8 mouse cellular contexts compared by ENCODE assay signal in the genomic region with DNA sequence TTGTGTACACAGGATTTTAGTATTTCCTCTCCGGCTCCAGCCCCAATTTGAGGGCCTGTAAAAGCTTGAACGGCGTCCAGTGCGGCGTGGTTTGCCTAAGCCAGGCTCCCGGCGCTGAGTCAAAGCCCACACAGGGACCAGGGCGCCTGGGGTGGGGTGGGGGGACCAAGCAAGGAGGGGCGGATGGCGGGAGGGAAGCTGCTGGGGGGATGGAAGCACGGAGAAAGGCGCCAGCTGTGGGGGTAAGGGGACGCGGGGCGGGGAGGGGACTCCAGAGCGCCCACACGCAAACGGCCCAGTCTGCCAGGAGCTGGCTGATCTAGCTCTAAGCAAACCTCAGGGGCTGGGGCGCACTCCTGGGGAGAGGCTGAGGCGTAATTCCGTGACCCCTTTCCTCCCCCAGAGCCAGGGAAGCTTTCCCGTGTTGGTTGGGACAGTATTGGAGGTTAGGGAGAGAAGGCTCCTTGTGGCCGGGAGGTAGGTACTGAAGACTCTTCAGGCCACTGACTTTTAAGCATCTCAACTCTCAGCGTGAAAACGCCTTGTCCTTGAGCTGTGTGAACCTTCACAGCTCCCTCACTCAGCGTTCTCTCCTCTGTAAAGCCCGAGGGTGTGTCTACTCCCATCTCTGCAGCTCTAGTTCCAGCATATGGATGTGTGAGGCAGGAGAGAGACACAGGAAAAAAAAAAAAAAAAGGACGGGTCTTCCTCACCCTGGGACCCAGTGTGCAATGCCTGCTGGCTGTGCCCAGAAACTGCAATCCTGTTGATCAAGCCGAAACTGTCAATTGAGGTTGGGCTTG. TPM values are rescaled to one million over a fixed set of nuclear protein-coding genes. Genes with fewer than 3 reads are reported as not detected.
DNase-seq lines count a peak whose midpoint lies in the region; ATAC-seq and TF ChIP-seq lines count a peak whose summit lies in the region.

No protein-coding gene starts in this region.

- TF ChIP-seq CTCF in liver, postnatal 0 days (IDR thresholded peaks at IDR 0.05; ENCODE audit: low read depth) = no peak

- no peaks in the 10 kb centered on the region for H3K36me3 ChIP-seq in liver, postnatal 0 days (replicated peaks; ENCODE audit: insufficient read depth, low read length)
- H3K36me3 ChIP-seq in forebrain, embryonic 12.5 days (replicated peaks) = no peaks in the 10 kb centered on the region
- H3K36me3 ChIP-seq in limb, embryonic 12.5 days = no peaks in the 10 kb centered on the region

- no peak overlapping the region for H3K27ac ChIP-seq in liver, postnatal 0 days (ENCODE audit: low read depth)
- peak overlapping the region; percentile 47; the same call in 1 of the 2 replicates for H3K27ac ChIP-seq in forebrain, embryonic 12.5 days
- peak overlapping the region; percentile 93 for H3K27ac ChIP-seq in limb, embryonic 12.5 days

- 8% methylated on average over 29 of the region's 29 CpGs for whole genome bisulfite sequencing in liver, postnatal 0 days (ENCODE audit: insufficient replicate concordance)
- 4% methylated on average over 28 of the region's 29 CpGs for WGBS in forebrain, embryonic 12.5 days
- 2% methylated on average over 29 of the region's 29 CpGs for WGBS in limb, embryonic 12.5 days

- ATAC-seq in liver, postnatal 0 days = no peak
- ATAC-seq in forebrain, embryonic 12.5 days (ENCODE audit: low FRiP score) = peak; percentile 24; the same call in 1 of the 2 replicates
- ATAC-seq in limb, embryonic 12.5 days (ENCODE audit: insufficient number of reproducible peaks, insufficient read depth, low FRiP score, low TSS enrichment, low read depth) = peak; percentile 81; the same call in 1 of the 2 replicates

- peak; percentile 26 for DNase-seq in liver
- no peak for DNase-seq in liver, postnatal 0 days
- DNase-seq in heart, postnatal 36 days = peak; percentile 48 to 64
- DNase-seq in neural tube, embryonic 10.5 days (ENCODE audit: extremely low spot score, low spot score) = peak; percentile 62
- DNase-seq in layer of hippocampus, adult 8-10 months (ENCODE audit: low spot score in 2 of 2) = no peak
- DNase-seq in spleen, adult 18-20 months = no peak

- TF ChIP-seq EP300 in liver, postnatal 0 days (IDR thresholded peaks at IDR 0.05; ENCODE audit: low read depth) = no peak

- H3K4me1 ChIP-seq in liver, postnatal 0 days (ENCODE audit: insufficient read depth) = no peaks in the 10 kb centered on the region
- peaks cover 11% of the 10 kb centered on the region for H3K4me1 ChIP-seq in forebrain, embryonic 12.5 days
- H3K4me1 ChIP-seq in limb, embryonic 12.5 days (replicated peaks) = peaks cover 49% of the 10 kb centered on the region

- no peak overlapping the region for H3K4me3 ChIP-seq in liver, postnatal 0 days (ENCODE audit: low read depth, low read length)
- H3K4me3 ChIP-seq in forebrain, embryonic 12.5 days (replicated peaks) = peak overlapping the region; percentile 26
- peak overlapping the region; percentile 29 for H3K4me3 ChIP-seq in limb, embryonic 12.5 days (replicated peaks)

- intact Hi-C loops in heart, postnatal 36 days (cut with DNase I) = loop anchor here (10.0 kb wide), 1 partner anchor 216 kb away; no protein-coding TSS in a partner anchor

- H3K27me3 ChIP-seq in liver, postnatal 0 days (ENCODE audit: insufficient read depth, low read length) = peaks cover 40% of the 10 kb centered on the region
- peaks cover 58% of the 10 kb centered on the region for H3K27me3 ChIP-seq in forebrain, embryonic 12.5 days
- H3K27me3 ChIP-seq in limb, embryonic 12.5 days = no peaks in the 10 kb centered on the region

- H3K9ac ChIP-seq in liver, postnatal 0 days (replicated peaks) = no peak overlapping the region
- H3K9ac ChIP-seq in forebrain, embryonic 12.5 days = peak overlapping the region; percentile 56
- peak overlapping the region; percentile 57 for H3K9ac ChIP-seq in limb, embryonic 12.5 days (replicated peaks)

- no peak overlapping the region for H3K4me2 ChIP-seq in liver, postnatal 0 days (ENCODE audit: low read depth, low read length)
- peak overlapping the region; percentile 59 for H3K4me2 ChIP-seq in forebrain, embryonic 12.5 days
- peak overlapping the region; percentile 64 for H3K4me2 ChIP-seq in limb, embryonic 12.5 days

- no peaks in the 10 kb centered on the region for H3K9me3 ChIP-seq in liver, postnatal 0 days (ENCODE audit: low read length)
- no peaks in the 10 kb centered on the region for H3K9me3 ChIP-seq in forebrain, embryonic 12.5 days
- no peaks in the 10 kb centered on the region for H3K9me3 ChIP-seq in limb, embryonic 12.5 days

RNA-seq across cellular contexts. Expression of gene Atoh8, which starts 46.1 kb away (rescaled TPM):
- polyA plus RNA-seq in liver, postnatal 0 days (2015; fragmentation: Nextera tagmentation; extraction: Ambion mirVana) = 0.96 and 1.3 TPM in 2 replicates
- 6.5 and 7.5 TPM in 2 replicates for polyA plus RNA-seq in forebrain, embryonic 12.5 days (2016; fragmentation: Nextera tagmentation; extraction: Ambion mirVana)
- total RNA-seq in heart, postnatal 36 days (2021) = 10 to 100 TPM in 1 of 2 experiments, 1 to 10 TPM in 1; 10.0 to 11.4 TPM
- 30.7 and 30.8 TPM in 2 replicates for polyA plus RNA-seq in limb, embryonic 12.5 days (2016; fragmentation: Nextera tagmentation; extraction: Ambion mirVana)
- total RNA-seq in layer of hippocampus, adult 8-10 months (2022) = 1 to 10 TPM; 2.5 to 3.4 (median 3.3) TPM

Comparison
In these comparisons a context has a peak if more than half of its experiments do, and no peak if none do; other contexts are left out.
1. DNase-seq: peak in liver (single experiment), heart, postnatal 36 days (2 of 2) and neural tube, embryonic 10.5 days (single experiment); none in liver, postnatal 0 days (single experiment), layer of hippocampus, adult 8-10 months (0 of 2) and spleen, adult 18-20 months (0 of 2).